Mouse (Mus musculus) stomach, embryonic 14.5 days (tissue): ENCODE results near the gene Kctd20. TPM values are rescaled to one million over a fixed set of nuclear protein-coding genes. Genes with fewer than 3 reads are reported as not detected.

Experiments used
- ATAC-seq: fragments of 200-750 bp; cut with Nextera tagmentation; 2 replicates; pipeline ENCODE4 v1.8.0; 2017; ENCODE audit warnings: low read depth, moderate TSS enrichment; ENCODE audit not compliant: insufficient number of reproducible peaks, insufficient read depth, low FRiP score
- H3K27ac ChIP-seq: fragments of 300-500 bp; sonication (generic); 2 replicates; pipeline ENCODE4 v1.5.1; 2014; ENCODE audit warnings: mild to moderate bottlenecking, low read length, moderate library complexity, mixed read lengths
- H3K27me3 ChIP-seq: fragments of 300-500 bp; sonication (generic); 2 replicates; pipeline ENCODE4 v1.6.1; 2014; ENCODE audit warnings: low read length, control low read depth, mixed read lengths; ENCODE audit not compliant: control insufficient read depth, insufficient read depth
- H3K36me3 ChIP-seq: fragments of 300-500 bp; sonication (generic); 2 replicates; pipeline ENCODE4 v1.6.1; 2014; ENCODE audit warnings: mild to moderate bottlenecking, control low read depth, low read length, moderate library complexity, mixed read lengths; ENCODE audit not compliant: control insufficient read depth, insufficient read depth
- H3K4me1 ChIP-seq: fragments of 300-500 bp; sonication (generic); 2 replicates; pipeline ENCODE4 v1.6.1; 2014; ENCODE audit warnings: low read length, control low read depth, mixed read lengths; ENCODE audit not compliant: control insufficient read depth, insufficient read depth
- H3K4me2 ChIP-seq: fragments of 300-500 bp; sonication (generic); replicated peaks from 2 replicates; pipeline ENCODE4 v1.6.1; 2014; ENCODE audit warnings: low read depth, low read length, control low read depth
- H3K4me3 ChIP-seq: fragments of 300-500 bp; sonication (generic); 2 replicates; pipeline ENCODE4 v1.5.1; 2014; ENCODE audit warnings: low read depth, low read length, control low read depth
- H3K9ac ChIP-seq: fragments of 300-500 bp; sonication (generic); replicated peaks from 2 replicates; pipeline ENCODE4 v1.6.1; 2014; ENCODE audit warnings: low read depth, mild to moderate bottlenecking, control low read depth, low read length, moderate library complexity, mixed read lengths
- H3K9me3 ChIP-seq: fragments of 300-500 bp; sonication (generic); 2 replicates; pipeline ENCODE4 v1.6.1; 2016; ENCODE audit warnings: low read depth, low read length, control low read depth; ENCODE audit not compliant: control insufficient read depth
- WGBS: fragments of 180-500 bp; shearing (Covaris S2); extraction: QIAGEN DNeasy Blood & Tissue Kit; methylation state at CpG from one replicate; pipeline ENCODE4 v1.1.7; 2014; 5-methylcytosine and 5-hydroxymethylcytosine counted together
- polyA plus RNA-seq: library from polyadenylated mRNA; unstranded; fragments of >200 nt; fragmentation: Nextera tagmentation; extraction: Ambion mirVana; gene quantifications from 2 replicates; pipeline ENCODE4 v1.2.1, GENCODE M21; 2014

The Kctd20 gene
- polyA plus RNA-seq, 1 experiment from 2014 or later: 75.9 TPM

DNA sequence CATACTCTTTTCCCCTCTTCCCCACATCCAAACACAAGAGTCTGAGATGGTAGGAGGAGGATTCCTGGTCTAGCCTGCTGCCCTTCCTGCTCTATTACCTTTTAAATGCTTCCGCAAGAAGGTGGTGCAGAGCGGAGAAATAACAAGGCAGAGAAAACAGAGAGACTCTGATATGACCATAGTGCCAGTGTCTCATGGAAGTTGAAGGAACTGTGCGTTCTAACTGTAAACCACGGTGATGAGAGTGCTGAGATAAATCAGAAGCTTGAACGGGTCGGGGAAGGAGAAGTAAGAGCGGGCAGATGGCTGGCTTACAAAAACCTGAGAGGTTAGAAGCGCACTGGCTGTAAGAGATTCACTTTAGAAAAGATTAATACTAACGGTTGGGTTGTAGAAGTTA, 2.7 kb downstream of the Kctd20 start:
- H3K4me1 ChIP-seq: peaks cover 14% of the 10 kb centered on the region
- ATAC-seq: no peak
- 91% methylated on average over 9 of the region's 9 CpGs for WGBS
- H3K4me3 ChIP-seq: no peak overlapping the region
- H3K27ac ChIP-seq: no peak overlapping the region
- no peaks in the 10 kb centered on the region; the same call in 1 of the 2 replicates for H3K36me3 ChIP-seq
- H3K4me2 ChIP-seq: no peak overlapping the region
- no peaks in the 10 kb centered on the region for H3K9me3 ChIP-seq
- H3K27me3 ChIP-seq: no peaks in the 10 kb centered on the region
- H3K9ac ChIP-seq: no peak overlapping the region

DNA sequence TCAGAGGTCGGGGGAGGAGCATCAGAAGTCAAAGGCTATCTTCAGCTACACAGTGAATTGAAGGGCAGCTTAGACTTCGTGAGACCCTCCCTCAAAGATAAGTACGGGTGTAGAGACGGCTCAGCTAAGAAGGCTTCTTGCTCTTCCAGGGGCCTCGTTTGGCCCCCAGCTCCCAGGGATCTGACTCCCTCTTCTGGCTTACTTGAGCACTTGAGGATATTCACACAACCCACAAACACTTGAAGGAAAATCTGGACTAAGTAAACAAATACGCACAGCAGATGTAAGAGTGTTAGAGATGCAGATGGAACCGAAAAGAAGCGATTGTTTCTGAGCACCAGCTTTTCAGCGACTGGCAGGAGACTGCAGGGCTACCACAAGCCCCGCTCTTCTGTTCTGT, 8.8 kb downstream of the Kctd20 start:
- Histone ChIP-seq H3K27ac (no peak overlapping the region), H3K4me1 (no peaks in the 10 kb centered on the region), H3K4me3 (no peak overlapping the region), H3K36me3 (peaks cover 43% of the 10 kb centered on the region), H3K9ac (no peak overlapping the region), H3K27me3 (no peaks in the 10 kb centered on the region), H3K4me2 (no peak overlapping the region), H3K9me3 (no peaks in the 10 kb centered on the region)
- ATAC-seq: no peak
- 53% methylated on average over 10 of the region's 10 CpGs for WGBS

DNA sequence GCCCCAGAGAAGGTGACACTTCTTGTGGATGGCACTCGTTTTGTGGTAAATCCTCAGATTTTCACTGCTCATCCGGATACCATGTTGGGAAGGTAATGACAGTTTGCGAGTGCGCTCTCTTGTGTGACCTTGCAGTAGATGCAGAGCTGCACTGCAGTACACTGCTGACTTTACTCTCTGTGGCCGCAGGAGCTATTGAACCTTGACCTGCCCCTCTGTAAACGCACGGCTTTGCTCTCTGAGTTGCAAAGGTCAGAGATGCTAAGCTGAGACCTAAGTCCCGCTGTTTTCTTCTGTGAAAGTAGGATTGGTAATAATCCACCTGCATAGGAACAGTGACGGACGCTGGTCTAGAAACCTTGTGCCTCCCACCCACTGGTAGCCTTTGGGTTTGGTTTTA, 9.8 kb downstream of the Kctd20 start:
- no peak for ATAC-seq
- H3K36me3 ChIP-seq: peaks cover 52% of the 10 kb centered on the region
- H3K27ac ChIP-seq: no peak overlapping the region
- no peaks in the 10 kb centered on the region for H3K27me3 ChIP-seq
- no peak overlapping the region for H3K9ac ChIP-seq
- no peaks in the 10 kb centered on the region for H3K4me1 ChIP-seq
- no peak overlapping the region for H3K4me2 ChIP-seq
- WGBS: 83% methylated on average over 10 of the region's 10 CpGs
- H3K9me3 ChIP-seq: no peaks in the 10 kb centered on the region
- H3K4me3 ChIP-seq: no peak overlapping the region

GRCm38 (mm10) chr17:28967021-28967610, 15.4 kb downstream of the Kctd20 start:
- no peaks in the 10 kb centered on the region for H3K9me3 ChIP-seq
- H3K9ac ChIP-seq: no peak overlapping the region
- H3K36me3 ChIP-seq: peaks cover 90% of the 10 kb centered on the region
- ATAC-seq: no peak
- no peaks in the 10 kb centered on the region for H3K27me3 ChIP-seq
- no peak overlapping the region for H3K4me2 ChIP-seq
- no peak overlapping the region for H3K4me3 ChIP-seq
- 79% methylated on average over 11 of the region's 11 CpGs for WGBS
- H3K4me1 ChIP-seq: no peaks in the 10 kb centered on the region
- H3K27ac ChIP-seq: no peak overlapping the region

- Histone ChIP-seq H3K36me3 (peaks cover 91% of the 10 kb centered on the region), H3K27ac (no peak overlapping the region), H3K4me3 (no peak overlapping the region), H3K27me3 (no peaks in the 10 kb centered on the region), H3K4me1 (no peaks in the 10 kb centered on the region), H3K9me3 (no peaks in the 10 kb centered on the region), H3K4me2 (no peak overlapping the region), H3K9ac (no peak overlapping the region)
- no peak for ATAC-seq
These were observed 18.4 kb downstream of the Kctd20 start for GRCm38 (mm10) chr17:28970122-28970521.

- ATAC-seq: no peak
- H3K36me3 ChIP-seq: peaks cover 61% of the 10 kb centered on the region
- 90% methylated on average over 4 of the region's 4 CpGs for WGBS
These were observed 27.3 kb downstream of the Kctd20 start for GRCm38 (mm10) chr17:28979091-28979490.

DNA sequence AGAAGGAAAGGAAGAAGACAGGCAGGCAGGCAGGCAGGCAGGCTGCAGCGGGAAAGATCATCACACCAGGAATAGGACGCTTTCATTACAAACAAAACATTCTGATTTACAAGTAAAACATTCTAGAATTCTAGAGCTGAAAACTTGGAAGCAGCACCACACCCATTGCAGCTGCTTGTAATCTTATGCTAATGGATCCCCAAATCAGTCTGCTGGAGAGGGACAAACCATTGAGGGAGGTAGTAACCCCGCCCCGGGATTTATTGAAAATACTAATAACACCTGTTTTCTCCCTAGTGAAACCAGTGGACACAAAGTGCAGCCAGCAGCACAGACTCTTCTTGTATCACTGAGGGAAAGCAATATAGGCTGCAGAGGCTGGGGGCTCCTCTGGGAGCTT, 29.3 kb downstream of the Kctd20 start:
- no peak for ATAC-seq
- no peak overlapping the region for H3K4me3 ChIP-seq
- no peak overlapping the region for H3K9ac ChIP-seq
- WGBS: 87% methylated on average over 4 of the region's 4 CpGs
- H3K36me3 ChIP-seq: peaks cover 49% of the 10 kb centered on the region
- H3K27ac ChIP-seq: no peak overlapping the region
- H3K4me1 ChIP-seq: no peaks in the 10 kb centered on the region
- H3K9me3 ChIP-seq: no peaks in the 10 kb centered on the region
- no peaks in the 10 kb centered on the region for H3K27me3 ChIP-seq
- H3K4me2 ChIP-seq: no peak overlapping the region

More at GRCm38 (mm10) chr17:28979091-28979490, 27.3 kb downstream of the Kctd20 start:
- Histone ChIP-seq H3K27me3 (no peaks in the 10 kb centered on the region), H3K4me1 (no peaks in the 10 kb centered on the region), H3K4me2 (no peak overlapping the region), H3K9ac (no peak overlapping the region), H3K4me3 (no peak overlapping the region), H3K27ac (no peak overlapping the region), H3K9me3 (no peaks in the 10 kb centered on the region)

- H3K4me2 ChIP-seq: no peak overlapping the region
- no peak overlapping the region for H3K27ac ChIP-seq
- 12% methylated on average over 4 of the region's 4 CpGs for WGBS
- no peak for ATAC-seq
- H3K36me3 ChIP-seq: peaks cover 54% of the 10 kb centered on the region
- no peak overlapping the region for H3K4me3 ChIP-seq
- no peaks in the 10 kb centered on the region for H3K9me3 ChIP-seq
- H3K27me3 ChIP-seq: no peaks in the 10 kb centered on the region
- no peak overlapping the region for H3K9ac ChIP-seq
- no peaks in the 10 kb centered on the region for H3K4me1 ChIP-seq
These were observed 30.8 kb downstream of the Kctd20 start for GRCm38 (mm10) chr17:28982591-28982990.

DNA sequence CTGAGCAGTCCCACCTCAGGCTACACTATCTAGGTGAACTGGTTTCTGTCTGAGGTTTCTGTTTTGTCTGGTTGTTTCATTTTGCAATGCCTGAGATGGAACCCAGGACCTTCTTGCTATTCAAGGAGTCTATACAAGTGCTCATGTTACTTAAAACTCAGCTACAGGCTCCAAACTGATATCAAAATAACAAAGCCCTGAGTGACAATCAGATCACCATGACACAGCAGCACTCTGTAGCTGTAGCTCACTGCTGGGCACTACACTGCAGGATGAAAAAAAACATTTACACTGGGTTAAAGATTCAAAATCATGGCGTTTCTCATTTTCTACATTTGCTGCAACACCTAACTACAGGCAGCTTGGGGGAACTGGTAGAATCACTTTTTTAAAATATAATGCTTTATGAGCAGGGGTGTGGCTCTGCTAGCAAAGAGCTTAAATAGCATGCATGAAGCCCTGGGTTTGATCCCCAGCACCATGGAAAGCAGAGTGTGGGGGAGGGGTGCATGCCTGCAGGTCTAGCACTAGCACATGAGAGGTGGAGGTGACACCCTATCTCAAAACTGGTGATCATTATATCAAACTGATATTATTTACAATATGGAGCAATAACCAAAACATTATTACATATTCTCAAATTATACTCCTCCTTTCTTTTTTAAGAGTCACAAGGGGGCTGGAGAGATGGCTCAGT, 33.1 kb downstream of the Kctd20 start:
- Histone ChIP-seq H3K36me3 (peaks cover 52% of the 10 kb centered on the region), H3K9me3 (no peaks in the 10 kb centered on the region), H3K27ac (no peak overlapping the region), H3K4me3 (no peak overlapping the region), H3K27me3 (no peaks in the 10 kb centered on the region), H3K9ac (no peak overlapping the region), H3K4me2 (no peak overlapping the region), H3K4me1 (no peaks in the 10 kb centered on the region)
- WGBS: 70% methylated on average over 1 of the region's 1 CpGs
- ATAC-seq: no peak
